Mouse (Mus musculus) retina, postnatal 1 day (tissue): Measurements from ENCODE around the gene Hist2h2ac.
"Not testable (repeated sequence)": the region's sequence is repeated elsewhere in the genome, so short reads cannot be mapped to it uniquely, and the experiment has no call there.

Experiments
- DNase-seq: peaks from one replicate; pipeline ENCODE4 v3.0.0-alpha.2; 2012

Hist2h2ac gene

GRCm38 (mm10) chr3:96248141-96249033, 27.7 kb upstream of the Hist2h2ac start:
- peak; percentile 27 for DNase-seq

- DNase-seq = peak; percentile 35
Observed at GRCm38 (mm10) chr3:96247356-96248140, 26.9 kb upstream of the Hist2h2ac start.

- DNase-seq = not testable (repeated sequence)
Observed at GRCm38 (mm10) chr3:96246427-96246856, 25.8 kb upstream of the Hist2h2ac start, which contains the start of gene Hist2h3c1. Gene Hist2h3c1, plus strand, starts transcription at chr3:96246685.

- not testable (repeated sequence) for DNase-seq
Observed at GRCm38 (mm10) chr3:96246018-96246417, 25.3 kb upstream of the Hist2h2ac start.

- peak; percentile 84 for DNase-seq
Observed at GRCm38 (mm10) chr3:96245003-96245886, 24.6 kb upstream of the Hist2h2ac start, which contains the start of gene Hist2h2aa1. Gene Hist2h2aa1, plus strand, starts transcription at chr3:96245497.

GRCm38 (mm10) chr3:96243921-96244572, 23.4 kb upstream of the Hist2h2ac start:
- no peak for DNase-seq

- no peak for DNase-seq
Observed at GRCm38 (mm10) chr3:96240799-96241197, 20.1 kb upstream of the Hist2h2ac start.

GRCm38 (mm10) chr3:96239949-96240798, 19.5 kb upstream of the Hist2h2ac start, which contains the start of gene Hist2h2aa2:
Gene Hist2h2aa2, minus strand, starts transcription at chr3:96240276.
- peak; percentile 86 for DNase-seq

GRCm38 (mm10) chr3:96238954-96239793, 18.5 kb upstream of the Hist2h2ac start, which contains the start of gene Hist2h3c2:
Gene Hist2h3c2, minus strand, starts transcription at chr3:96239127.
- DNase-seq = not testable (repeated sequence)

- peak; percentile 73 for DNase-seq
Observed at GRCm38 (mm10) chr3:96237904-96238511, 17.3 kb upstream of the Hist2h2ac start.

- DNase-seq = peak; percentile 40
Observed at GRCm38 (mm10) chr3:96237335-96237903, 16.7 kb upstream of the Hist2h2ac start.

GRCm38 (mm10) chr3:96236834-96237334, 16.2 kb upstream of the Hist2h2ac start:
- DNase-seq = no peak

- DNase-seq = peak; percentile 15
Observed at GRCm38 (mm10) chr3:96235836-96236235, 15.2 kb upstream of the Hist2h2ac start.

GRCm38 (mm10) chr3:96234914-96235313, 14.2 kb upstream of the Hist2h2ac start:
- no peak for DNase-seq

- no peak for DNase-seq
Observed at GRCm38 (mm10) chr3:96231758-96232120, 11.1 kb upstream of the Hist2h2ac start.

- DNase-seq = no peak
Observed at GRCm38 (mm10) chr3:96230910-96231757, 10.5 kb upstream of the Hist2h2ac start.

GRCm38 (mm10) chr3:96230404-96230803, 9.7 kb upstream of the Hist2h2ac start:
- no peak for DNase-seq

- no peak for DNase-seq
Observed at GRCm38 (mm10) chr3:96228828-96229227, 8.1 kb upstream of the Hist2h2ac start.
